Mouse (Mus musculus) thymus, adult 18-20 months (tissue): Measurements from ENCODE around the gene Zbtb25.

Source experiments
- DNase-seq, 2 experiments: peaks; one replicate each; pipeline ENCODE4 v3.0.0; 2022; ENCODE audit warnings: mixed read lengths in 2 of 2

The Zbtb25 gene

DNA sequence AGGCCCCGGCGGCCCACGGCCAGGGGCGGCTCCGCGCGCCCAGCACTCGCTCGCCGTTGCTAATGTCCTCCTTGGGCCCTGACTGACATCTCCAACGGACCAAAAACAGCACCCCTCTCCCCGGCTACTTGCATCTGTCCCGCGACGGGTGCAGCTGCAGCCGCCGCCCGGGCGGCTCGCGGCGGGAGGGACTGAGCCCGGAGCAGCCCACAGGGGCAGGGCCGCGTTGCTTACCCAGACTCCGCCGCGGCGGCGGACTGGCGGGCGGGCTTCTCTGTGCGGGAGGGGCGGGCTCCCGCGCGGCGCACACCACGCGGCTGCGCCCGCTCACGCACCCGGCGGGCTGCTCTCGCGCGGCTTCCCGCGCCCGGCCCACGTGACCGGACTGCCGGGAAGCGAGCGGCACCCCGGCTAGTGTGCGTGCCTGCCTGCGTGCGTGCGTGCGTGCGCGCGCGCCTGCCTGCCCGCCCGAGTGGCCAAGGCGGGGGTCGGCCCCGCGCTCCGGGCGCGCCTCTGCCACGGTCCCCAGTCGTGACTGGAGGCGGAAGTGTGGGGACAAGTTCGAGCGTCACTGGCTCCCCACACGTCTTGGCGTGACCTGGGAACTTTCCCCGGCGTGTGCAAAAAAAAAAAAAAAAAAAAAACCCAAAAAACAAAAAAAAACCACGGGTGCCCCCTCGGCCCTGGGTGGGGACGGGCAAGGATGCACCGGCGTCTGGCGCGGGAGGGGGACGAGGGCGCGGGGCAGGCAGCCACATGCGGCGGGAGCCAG, at the start of gene Zbtb25:
Gene Zbtb25, minus strand, starts transcription at position 397 of the 772 bp plus-strand sequence.
- peak; percentile 61 to 72 for DNase-seq

DNA sequence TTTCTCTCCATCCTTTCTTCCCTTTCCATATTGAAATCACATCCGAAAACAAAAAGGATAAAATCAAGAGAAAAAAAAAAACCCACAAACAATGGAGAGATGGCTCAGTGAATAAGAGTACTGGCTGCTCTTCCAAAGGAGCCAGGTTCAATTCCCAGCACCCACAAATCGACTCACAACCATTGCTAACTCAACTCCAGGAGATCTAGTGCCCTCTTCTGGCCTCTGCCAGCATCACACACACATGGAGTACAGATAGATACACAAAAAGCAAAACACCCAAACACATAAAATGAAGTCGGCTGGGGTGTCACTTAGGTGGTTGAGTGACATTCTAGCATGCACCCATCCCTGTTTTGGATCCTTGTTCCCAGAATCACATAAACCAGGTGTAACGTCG, 48.9 kb upstream of the Zbtb25 start:
- no peak for DNase-seq

GRCm38 (mm10) chr12:76417433-76417854, 48.0 kb upstream of the Zbtb25 start, which contains the start of gene Ppp1r36:
Gene Ppp1r36, plus strand, starts transcription at chr12:76417538.
- no peak for DNase-seq

- no peak for DNase-seq
These were observed 46.1 kb upstream of the Zbtb25 start for GRCm38 (mm10) chr12:76415383-76416010.

DNA sequence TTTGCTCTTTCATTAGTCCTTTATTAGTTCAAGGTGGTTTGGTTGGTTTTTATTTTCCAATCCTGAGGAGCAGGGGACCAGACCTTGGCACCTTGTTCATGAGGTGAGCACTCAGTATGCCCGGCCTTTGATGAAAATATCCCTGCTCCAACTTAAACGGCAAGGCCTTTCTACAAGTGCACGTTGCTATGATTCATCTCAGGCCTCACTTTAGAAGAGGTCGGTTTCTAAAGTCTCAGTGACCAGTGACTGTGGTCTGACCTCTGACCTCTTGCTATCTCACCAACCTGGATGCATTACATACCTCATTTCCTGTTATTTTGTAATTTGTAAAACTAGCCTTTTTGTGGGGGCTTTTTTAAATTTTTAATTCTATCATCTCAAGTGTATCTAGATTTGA, 39.8 kb upstream of the Zbtb25 start:
- DNase-seq = no peak

DNA sequence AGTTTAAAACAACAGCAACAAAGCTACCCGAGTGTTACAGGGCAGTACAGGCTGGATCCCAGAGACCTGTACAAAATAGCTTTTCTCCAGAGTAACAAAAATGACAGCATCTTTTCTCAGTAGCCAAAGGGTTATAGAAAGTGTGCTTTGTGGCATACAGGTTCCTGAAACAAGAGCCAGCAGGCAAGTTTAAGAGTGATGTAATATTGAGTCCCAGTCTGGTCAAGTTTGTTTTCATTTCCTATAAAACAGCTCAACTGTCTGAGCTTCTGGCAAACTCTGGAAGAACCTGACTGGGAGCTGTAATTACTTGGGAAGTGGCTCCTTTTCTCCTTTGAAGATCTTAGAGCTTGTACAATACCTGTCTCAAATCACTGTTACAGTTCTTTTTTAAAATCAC, 37.8 kb upstream of the Zbtb25 start:
- DNase-seq = no peak

GRCm38 (mm10) chr12:76405971-76406370, 36.6 kb upstream of the Zbtb25 start:
- DNase-seq = no peak

- peak; percentile 17 to 26 for DNase-seq
These were observed 36.0 kb upstream of the Zbtb25 start for GRCm38 (mm10) chr12:76405183-76405970.

- peak in 1 of 2 experiments; percentile 14 for DNase-seq
These were observed 35.4 kb upstream of the Zbtb25 start for GRCm38 (mm10) chr12:76404836-76405182.

- DNase-seq = peak; percentile 99
These were observed 34.6 kb upstream of the Zbtb25 start, which contains the start of gene Hspa2 for GRCm38 (mm10) chr12:76403886-76404537. Gene Hspa2, plus strand, starts transcription at chr12:76404176.

DNA sequence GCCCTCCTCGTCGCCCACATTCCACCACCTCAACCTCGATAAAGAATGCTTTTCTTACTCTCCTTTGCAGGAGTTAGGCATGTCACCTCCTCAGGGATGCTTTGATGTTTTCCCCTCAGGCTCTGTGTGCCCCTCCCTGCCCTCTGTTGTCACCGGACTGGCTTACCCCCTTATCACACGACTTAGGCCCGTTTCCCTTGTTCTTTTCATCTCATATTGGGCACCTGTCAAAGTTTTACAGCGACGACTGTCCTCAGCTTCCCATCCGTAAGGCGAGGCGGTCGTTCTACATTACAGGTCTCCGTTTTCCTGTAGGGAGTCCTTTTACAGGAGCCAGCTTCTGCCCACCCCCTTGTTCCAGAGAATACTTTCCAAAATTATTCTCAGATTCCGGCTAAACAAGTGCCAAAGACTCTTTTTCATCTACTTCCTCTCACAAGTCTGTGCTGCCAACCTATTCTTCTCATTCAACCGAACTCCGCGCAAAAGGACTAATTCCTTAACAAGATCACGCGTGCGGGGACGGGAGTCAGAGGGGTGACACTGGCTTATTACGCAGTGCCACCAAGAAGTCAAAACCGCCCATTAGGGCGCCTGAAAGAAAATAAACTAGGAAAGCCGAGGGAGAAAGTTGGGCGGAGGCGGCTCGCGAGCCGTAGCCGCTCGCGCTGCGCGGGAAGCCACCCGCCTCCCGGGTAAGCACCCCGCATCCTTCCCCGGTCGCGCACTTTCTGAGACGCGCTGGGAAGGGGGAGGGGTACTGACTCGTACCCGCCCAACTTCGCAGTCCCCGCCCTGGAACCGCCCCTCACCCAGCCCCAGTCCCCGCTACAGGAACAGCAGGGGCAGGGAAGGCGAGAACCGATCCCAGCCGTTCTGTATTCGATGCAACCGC, 33.8 kb upstream of the Zbtb25 start:
- peak in 1 of 2 experiments; percentile 12 for DNase-seq

DNA sequence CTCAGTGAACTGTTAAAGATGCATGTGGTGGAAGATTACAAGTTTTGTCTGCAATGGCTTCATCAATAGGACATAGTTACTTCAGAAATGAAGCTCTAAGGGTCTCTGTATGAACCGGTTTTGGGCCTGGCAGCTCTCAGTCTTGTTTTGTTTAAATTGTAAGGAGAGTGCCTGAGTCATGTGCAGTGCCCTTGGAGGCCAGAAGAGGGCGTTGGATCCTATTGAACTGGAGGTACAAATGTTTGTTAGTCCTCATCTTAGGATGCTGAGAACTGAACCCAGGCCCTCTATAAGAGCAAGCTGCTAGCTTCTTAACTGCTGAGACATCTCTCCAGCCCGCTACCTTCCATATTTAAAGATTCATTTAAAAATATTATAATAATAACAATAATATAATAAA, 32.3 kb upstream of the Zbtb25 start:
- DNase-seq = no peak

- DNase-seq = no peak
These were observed 27.9 kb upstream of the Zbtb25 start for GRCm38 (mm10) chr12:76397281-76397680.

DNA sequence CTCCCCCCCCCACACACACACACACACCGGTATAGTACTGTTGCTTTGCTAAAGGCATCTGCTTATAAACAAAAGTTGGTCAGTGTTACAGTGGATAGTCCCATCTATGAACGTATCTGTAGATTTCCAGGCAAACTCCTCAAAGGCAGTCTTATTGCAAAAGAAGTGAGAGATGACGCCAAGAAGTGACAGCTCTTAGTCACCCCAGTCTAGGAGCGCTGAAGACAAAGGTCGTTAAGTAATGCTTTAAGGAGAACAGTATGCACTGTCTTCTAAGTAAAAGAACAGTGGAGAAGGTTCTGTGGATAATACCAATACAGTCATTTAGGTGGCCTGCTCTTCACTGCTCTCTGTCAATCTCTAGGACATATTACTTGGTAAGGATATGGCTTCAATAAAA, 23.6 kb upstream of the Zbtb25 start:
- no peak for DNase-seq

DNA sequence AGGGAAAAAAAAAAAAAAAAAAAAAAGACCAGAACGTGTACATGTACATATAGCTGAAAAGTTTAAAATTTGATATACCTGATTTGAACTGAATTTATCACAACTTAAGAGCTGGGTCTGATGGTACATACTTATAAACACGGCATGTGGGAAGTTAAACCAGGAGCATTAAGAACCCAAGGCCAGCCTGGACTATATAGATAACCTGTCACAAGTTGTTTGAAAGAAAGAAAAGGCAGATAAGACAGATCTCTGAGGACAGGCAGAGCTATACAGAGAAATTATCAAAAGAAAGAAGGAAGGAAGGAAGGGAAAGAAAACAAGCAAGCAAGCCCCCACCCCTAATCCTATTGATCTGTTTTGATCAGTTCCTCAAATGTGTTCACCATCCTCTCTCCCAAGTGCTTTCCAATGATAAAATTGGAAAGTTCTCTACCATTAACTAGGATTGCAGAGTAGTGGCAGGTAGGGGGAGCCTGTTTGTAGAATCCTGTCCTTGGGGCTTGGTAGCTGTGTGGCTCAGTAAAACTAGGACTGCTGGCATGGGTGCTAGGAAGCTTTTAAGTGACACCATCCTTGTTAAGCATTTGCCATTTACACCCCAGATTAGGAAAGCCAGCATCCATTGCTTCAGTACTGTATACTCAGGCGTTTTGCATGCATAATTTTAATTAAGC, 22.3 kb upstream of the Zbtb25 start:
- no peak for DNase-seq

DNA sequence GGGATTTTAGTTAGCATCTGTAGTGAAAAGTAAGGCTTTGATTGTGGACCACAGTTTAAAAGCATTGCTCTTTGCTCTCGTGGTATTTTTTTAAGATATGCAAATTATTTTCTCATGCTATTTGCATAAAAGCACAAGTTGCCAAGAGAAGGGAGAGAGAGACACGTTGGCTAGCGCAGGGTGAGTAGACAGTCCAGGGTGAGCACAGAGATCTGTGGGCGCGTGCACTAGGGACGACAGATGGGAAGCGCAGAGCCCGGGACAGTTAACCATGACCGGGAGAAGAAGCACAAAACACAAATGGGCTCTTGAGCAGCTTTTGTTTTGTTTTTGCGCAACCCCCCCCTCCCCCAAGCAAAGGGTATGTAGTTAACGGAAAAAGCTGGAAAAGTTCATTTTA, 19.4 kb upstream of the Zbtb25 start:
- DNase-seq = no peak

- DNase-seq = no peak
These were observed 15.9 kb upstream of the Zbtb25 start for GRCm38 (mm10) chr12:76385342-76385741.

GRCm38 (mm10) chr12:76380151-76380550, 10.7 kb upstream of the Zbtb25 start:
- no peak for DNase-seq

- no peak for DNase-seq
These were observed 9.2 kb upstream of the Zbtb25 start for GRCm38 (mm10) chr12:76378556-76378955.

DNA sequence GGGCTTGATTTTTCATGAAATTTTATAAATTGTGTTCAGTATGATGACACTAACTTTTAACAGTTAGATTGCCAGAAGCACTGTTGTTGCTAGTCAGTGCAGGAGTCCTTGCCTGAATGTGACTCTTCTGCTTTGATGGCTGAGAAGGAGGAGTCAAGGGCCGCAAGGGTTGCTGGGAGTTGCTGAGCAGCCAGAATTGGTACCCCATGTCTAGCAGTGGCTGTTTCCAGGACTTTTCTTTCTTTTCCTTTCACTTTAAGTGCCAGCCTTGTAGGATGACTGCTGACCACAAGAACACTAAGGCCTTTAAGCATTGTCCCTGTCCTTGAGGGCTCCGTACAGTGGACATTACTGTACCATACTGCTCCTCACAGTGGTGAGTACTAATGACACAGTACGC, 8.3 kb upstream of the Zbtb25 start:
- no peak for DNase-seq

DNA sequence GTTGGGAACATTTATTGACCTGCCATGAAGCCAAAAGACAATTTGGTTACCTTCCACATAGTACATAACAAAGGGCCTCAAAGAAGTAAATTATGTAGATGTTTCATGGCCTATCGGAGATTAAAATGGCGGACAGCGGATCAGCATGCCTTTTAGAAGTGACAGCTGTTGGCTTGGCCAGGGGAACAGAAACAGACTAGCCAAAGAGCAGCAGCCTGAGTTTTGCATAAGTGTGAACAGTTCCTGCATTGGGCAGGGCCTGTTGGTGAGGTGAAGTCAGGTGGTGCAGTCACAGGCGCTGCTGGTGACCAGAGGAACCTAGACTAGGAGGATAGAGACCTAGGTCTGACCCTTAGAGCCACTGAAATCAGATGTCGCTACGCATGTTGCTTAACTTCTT, 7.7 kb upstream of the Zbtb25 start:
- no peak for DNase-seq
